Mouse (Mus musculus): ENCODE measurements at regions not wholly inside any gene's neighbourhood (a gene's known extent, or its start where the extent isn't known, plus 50 kb on each side); places are given as distances from the start of the nearest gene placed in this dataset.

- Histone ChIP-seq H3K9ac (ENCODE audit: low read depth, low read length) (no peak overlapping the region), H3K9me3 (ENCODE audit: control insufficient read depth, low read length) (no peaks in the 10 kb centered on the region), H3K4me2 (no peak overlapping the region), H3K27me3 (replicated peaks; ENCODE audit: control insufficient read depth, insufficient read depth, low read length) (no peaks in the 10 kb centered on the region), H3K36me3 (ENCODE audit: control insufficient read depth, insufficient read depth, low read length) (no peaks in the 10 kb centered on the region), H3K4me3 (ENCODE audit: low read depth, low read length) (no peak overlapping the region), H3K4me1 (replicated peaks; ENCODE audit: control insufficient read depth, insufficient read depth, low read length) (no peaks in the 10 kb centered on the region), H3K27ac (ENCODE audit: low read depth, low read length) (no peak overlapping the region)
- no peak for ATAC-seq (replicated peaks; ENCODE audit: low FRiP score)
- 61% methylated on average over 11 of the region's 11 CpGs for WGBS
- DNase-seq (ENCODE audit: low spot score): no peak
Measured at GRCm38 (mm10) chr11:19747097-19747972, 176.8 kb upstream of the Spred2 start.

GRCm38 (mm10) chr11:19747973-19748559 lies 176.1 kb upstream of the Spred2 start:
- Histone ChIP-seq H3K9ac (ENCODE audit: low read depth, low read length) (no peak overlapping the region), H3K27me3 (replicated peaks; ENCODE audit: control insufficient read depth, insufficient read depth, low read length) (no peaks in the 10 kb centered on the region), H3K36me3 (ENCODE audit: control insufficient read depth, insufficient read depth, low read length) (no peaks in the 10 kb centered on the region), H3K27ac (ENCODE audit: low read depth, low read length) (no peak overlapping the region), H3K4me1 (replicated peaks; ENCODE audit: control insufficient read depth, insufficient read depth, low read length) (no peaks in the 10 kb centered on the region), H3K9me3 (ENCODE audit: control insufficient read depth, low read length) (no peaks in the 10 kb centered on the region), H3K4me2 (no peak overlapping the region), H3K4me3 (ENCODE audit: low read depth, low read length) (no peak overlapping the region)
- DNase-seq (ENCODE audit: low spot score): no peak
- WGBS: 63% methylated on average over 14 of the region's 14 CpGs
- ATAC-seq (replicated peaks; ENCODE audit: low FRiP score): no peak

- Histone ChIP-seq H3K4me3 (ENCODE audit: low read depth, low read length) (no peak overlapping the region), H3K27me3 (replicated peaks; ENCODE audit: control insufficient read depth, insufficient read depth, low read length) (no peaks in the 10 kb centered on the region), H3K27ac (ENCODE audit: low read depth, low read length) (no peak overlapping the region), H3K9ac (ENCODE audit: low read depth, low read length) (no peak overlapping the region), H3K4me2 (no peak overlapping the region), H3K36me3 (ENCODE audit: control insufficient read depth, insufficient read depth, low read length) (no peaks in the 10 kb centered on the region), H3K9me3 (ENCODE audit: control insufficient read depth, low read length) (no peaks in the 10 kb centered on the region), H3K4me1 (replicated peaks; ENCODE audit: control insufficient read depth, insufficient read depth, low read length) (no peaks in the 10 kb centered on the region)
- no peak for ATAC-seq (replicated peaks; ENCODE audit: low FRiP score)
- 77% methylated on average over 4 of the region's 4 CpGs for WGBS
- no peak for DNase-seq (ENCODE audit: low spot score)
Measured at GRCm38 (mm10) chr11:19758892-19759291, 165.3 kb upstream of the Spred2 start.

GRCm38 (mm10) chr11:19760861-19761693 lies 163.1 kb upstream of the Spred2 start:
- Histone ChIP-seq H3K4me2 (peak overlapping the region; percentile 45), H3K36me3 (ENCODE audit: control insufficient read depth, insufficient read depth, low read length) (no peaks in the 10 kb centered on the region), H3K4me1 (replicated peaks; ENCODE audit: control insufficient read depth, insufficient read depth, low read length) (no peaks in the 10 kb centered on the region), H3K27ac (ENCODE audit: low read depth, low read length) (no peak overlapping the region), H3K9ac (ENCODE audit: low read depth, low read length) (no peak overlapping the region), H3K4me3 (ENCODE audit: low read depth, low read length) (0 out of 2 replicates have a peak overlapping the region, but pooled peaks have one; percentile 10), H3K9me3 (ENCODE audit: control insufficient read depth, low read length) (no peaks in the 10 kb centered on the region), H3K27me3 (replicated peaks; ENCODE audit: control insufficient read depth, insufficient read depth, low read length) (no peaks in the 10 kb centered on the region)
- WGBS: 19% methylated on average over 16 of the region's 16 CpGs
- ATAC-seq (replicated peaks; ENCODE audit: low FRiP score) (no peak), DNase-seq (ENCODE audit: low spot score) (peak; percentile 39)

GRCm38 (mm10) chr11:19761694-19761976 lies 162.5 kb upstream of the Spred2 start:
- no peak overlapping the region for H3K9ac ChIP-seq (ENCODE audit: low read depth, low read length)
- no peak for ATAC-seq (replicated peaks; ENCODE audit: low FRiP score)
- H3K27me3 ChIP-seq (replicated peaks; ENCODE audit: control insufficient read depth, insufficient read depth, low read length): no peaks in the 10 kb centered on the region
- H3K36me3 ChIP-seq (ENCODE audit: control insufficient read depth, insufficient read depth, low read length): no peaks in the 10 kb centered on the region
- no peak overlapping the region for H3K27ac ChIP-seq (ENCODE audit: low read depth, low read length)
- WGBS: 45% methylated on average over 4 of the region's 4 CpGs
- no peaks in the 10 kb centered on the region for H3K9me3 ChIP-seq (ENCODE audit: control insufficient read depth, low read length)
- no peak for DNase-seq (ENCODE audit: low spot score)
- no peak overlapping the region for H3K4me3 ChIP-seq (ENCODE audit: low read depth, low read length)
- no peak overlapping the region for H3K4me2 ChIP-seq
- no peaks in the 10 kb centered on the region for H3K4me1 ChIP-seq (replicated peaks; ENCODE audit: control insufficient read depth, insufficient read depth, low read length)

- Histone ChIP-seq H3K4me2 (no peak overlapping the region), H3K4me1 (replicated peaks; ENCODE audit: control insufficient read depth, insufficient read depth, low read length) (no peaks in the 10 kb centered on the region), H3K36me3 (ENCODE audit: control insufficient read depth, insufficient read depth, low read length) (no peaks in the 10 kb centered on the region), H3K27me3 (replicated peaks; ENCODE audit: control insufficient read depth, insufficient read depth, low read length) (no peaks in the 10 kb centered on the region), H3K4me3 (ENCODE audit: low read depth, low read length) (no peak overlapping the region), H3K9ac (ENCODE audit: low read depth, low read length) (no peak overlapping the region), H3K9me3 (ENCODE audit: control insufficient read depth, low read length) (no peaks in the 10 kb centered on the region), H3K27ac (ENCODE audit: low read depth, low read length) (no peak overlapping the region)
- WGBS: 84% methylated on average over 5 of the region's 5 CpGs
- ATAC-seq (replicated peaks; ENCODE audit: low FRiP score): no peak
- DNase-seq (ENCODE audit: low spot score): no peak
Measured at GRCm38 (mm10) chr11:19767316-19767715, 156.9 kb upstream of the Spred2 start.

GRCm38 (mm10) chr11:19767871-19768270 lies 156.3 kb upstream of the Spred2 start:
- ATAC-seq (replicated peaks; ENCODE audit: low FRiP score) (no peak), DNase-seq (ENCODE audit: low spot score) (no peak)
- WGBS: 77% methylated on average over 9 of the region's 9 CpGs

GRCm38 (mm10) chr11:19768962-19769361 lies 155.2 kb upstream of the Spred2 start:
- WGBS: 81% methylated on average over 1 of the region's 1 CpGs
- Histone ChIP-seq H3K4me1 (replicated peaks; ENCODE audit: control insufficient read depth, insufficient read depth, low read length) (no peaks in the 10 kb centered on the region), H3K36me3 (ENCODE audit: control insufficient read depth, insufficient read depth, low read length) (no peaks in the 10 kb centered on the region), H3K4me2 (no peak overlapping the region), H3K9me3 (ENCODE audit: control insufficient read depth, low read length) (no peaks in the 10 kb centered on the region), H3K4me3 (ENCODE audit: low read depth, low read length) (no peak overlapping the region), H3K27ac (ENCODE audit: low read depth, low read length) (no peak overlapping the region), H3K9ac (ENCODE audit: low read depth, low read length) (no peak overlapping the region), H3K27me3 (replicated peaks; ENCODE audit: control insufficient read depth, insufficient read depth, low read length) (no peaks in the 10 kb centered on the region)
- no peak for DNase-seq (ENCODE audit: low spot score)
- no peak for ATAC-seq (replicated peaks; ENCODE audit: low FRiP score)

More at GRCm38 (mm10) chr11:19767871-19768270, 156.3 kb upstream of the Spred2 start:
- Histone ChIP-seq H3K4me1 (replicated peaks; ENCODE audit: control insufficient read depth, insufficient read depth, low read length) (no peaks in the 10 kb centered on the region), H3K27me3 (replicated peaks; ENCODE audit: control insufficient read depth, insufficient read depth, low read length) (no peaks in the 10 kb centered on the region), H3K9me3 (ENCODE audit: control insufficient read depth, low read length) (no peaks in the 10 kb centered on the region), H3K36me3 (ENCODE audit: control insufficient read depth, insufficient read depth, low read length) (no peaks in the 10 kb centered on the region), H3K27ac (ENCODE audit: low read depth, low read length) (no peak overlapping the region), H3K4me2 (no peak overlapping the region), H3K9ac (ENCODE audit: low read depth, low read length) (no peak overlapping the region), H3K4me3 (ENCODE audit: low read depth, low read length) (no peak overlapping the region)

Measured in liver, embryonic 11.5 days (tissue).